Mouse (Mus musculus): Measurements from ENCODE around the gene Ndc80. TPM values are rescaled to one million over a fixed set of nuclear protein-coding genes. Genes with fewer than 3 reads are reported as not detected.

Gene Ndc80
- polyA plus RNA-seq (2014; fragmentation: Illumina TruSeq; extraction: RNeasy Lipid Tissue Mini Kit (QIAGEN cat#74804); ENCODE audit: insufficient read depth, low read depth, low replicate concordance) = 1.00 TPM

GRCm38 (mm10) chr17:71526711-71527564 lies at the start of gene Ndc80:
Gene Ndc80 (minus strand): TSS chr17:71526857.

GRCm38 (mm10) chr17:71551757-71552451 lies 25.2 kb upstream of the Ndc80 start, which contains the start of gene Spdya:
Gene Spdya (plus strand): TSS chr17:71552061.

GRCm38 (mm10) chr17:71474762-71475704 lies 51.6 kb downstream of the Ndc80 start, which contains the start of gene Smchd1:
Gene Smchd1 (minus strand): TSS chr17:71475343.

GRCm38 (mm10) chr17:71459818-71460217 lies 66.8 kb downstream of the Ndc80 start, which contains the start of gene Gm4707:
Gene Gm4707 (minus strand): TSS chr17:71459918.

Other genes starting within 250 kb of the Ndc80 start
- 7.4 TPM for gene Emilin2, start 214.9 kb downstream of the Ndc80 start, polyA plus RNA-seq (2014; fragmentation: Illumina TruSeq; extraction: RNeasy Lipid Tissue Mini Kit (QIAGEN cat#74804); ENCODE audit: insufficient read depth, low read depth, low replicate concordance)
- not detected for gene Gm4707, start 66.9 kb downstream of the Ndc80 start, polyA plus RNA-seq (2014; fragmentation: Illumina TruSeq; extraction: RNeasy Lipid Tissue Mini Kit (QIAGEN cat#74804); ENCODE audit: insufficient read depth, low read depth, low replicate concordance)
- gene Smchd1, start 51.5 kb downstream of the Ndc80 start, polyA plus RNA-seq (2014; fragmentation: Illumina TruSeq; extraction: RNeasy Lipid Tissue Mini Kit (QIAGEN cat#74804); ENCODE audit: insufficient read depth, low read depth, low replicate concordance) = 16.6 TPM
- 0.29 TPM for gene Spdya, start 25.2 kb upstream of the Ndc80 start, polyA plus RNA-seq (2014; fragmentation: Illumina TruSeq; extraction: RNeasy Lipid Tissue Mini Kit (QIAGEN cat#74804); ENCODE audit: insufficient read depth, low read depth, low replicate concordance)
- gene Wdr43, start 89.0 kb upstream of the Ndc80 start, polyA plus RNA-seq (2014; fragmentation: Illumina TruSeq; extraction: RNeasy Lipid Tissue Mini Kit (QIAGEN cat#74804); ENCODE audit: insufficient read depth, low read depth, low replicate concordance) = 15.7 TPM
- 9.2 TPM for gene Togaram2, start 146.4 kb upstream of the Ndc80 start, polyA plus RNA-seq (2014; fragmentation: Illumina TruSeq; extraction: RNeasy Lipid Tissue Mini Kit (QIAGEN cat#74804); ENCODE audit: insufficient read depth, low read depth, low replicate concordance)
- gene Pcare, start 226.0 kb upstream of the Ndc80 start, polyA plus RNA-seq (2014; fragmentation: Illumina TruSeq; extraction: RNeasy Lipid Tissue Mini Kit (QIAGEN cat#74804); ENCODE audit: insufficient read depth, low read depth, low replicate concordance) = not detected
- 16.9 TPM for gene Clip4, start 241.6 kb upstream of the Ndc80 start, polyA plus RNA-seq (2014; fragmentation: Illumina TruSeq; extraction: RNeasy Lipid Tissue Mini Kit (QIAGEN cat#74804); ENCODE audit: insufficient read depth, low read depth, low replicate concordance)

Data from lung, adult 10 weeks (tissue).